Mouse (Mus musculus): ENCODE data around the gene Dgkz. TPM values are rescaled to one million over a fixed set of nuclear protein-coding genes. Genes with fewer than 3 reads are reported as not detected.

Dgkz gene
- polyA plus RNA-seq, 1 experiment from 2014 or later = 52.1 TPM

GRCm38 (mm10) chr2:91962864-91963401 lies 12.7 kb downstream of the Dgkz start:
- H3K4me1 ChIP-seq (ENCODE audit: insufficient read depth, low read length) = peaks cover 37% of the 10 kb centered on the region
- H3K9ac ChIP-seq (replicated peaks; ENCODE audit: low read length) = peak overlapping the region; percentile 91
- H3K9me3 ChIP-seq (ENCODE audit: low read length) = no peaks in the 10 kb centered on the region
- peak overlapping the region; percentile 73 for H3K27ac ChIP-seq (ENCODE audit: low read length)
- peak; percentile 36 for ATAC-seq (ENCODE audit: low FRiP score, low TSS enrichment)
- no peaks in the 10 kb centered on the region for H3K36me3 ChIP-seq (ENCODE audit: insufficient read depth, low read length)
- under 1% methylated on average over 39 of the region's 39 CpGs for WGBS
- H3K4me3 ChIP-seq (ENCODE audit: low read length) = peak overlapping the region; percentile 88
- no peaks in the 10 kb centered on the region for H3K27me3 ChIP-seq (ENCODE audit: insufficient read depth, low read length)
- H3K4me2 ChIP-seq (replicated peaks; ENCODE audit: low read depth, low read length) = peak overlapping the region; percentile 90

GRCm38 (mm10) chr2:91961901-91962761 lies 13.5 kb downstream of the Dgkz start:
- Histone ChIP-seq H3K4me2 (replicated peaks; ENCODE audit: low read depth, low read length) (peak overlapping the region; percentile 90), H3K36me3 (ENCODE audit: insufficient read depth, low read length) (no peaks in the 10 kb centered on the region), H3K9me3 (ENCODE audit: low read length) (no peaks in the 10 kb centered on the region), H3K4me3 (ENCODE audit: low read length) (peak overlapping the region; percentile 88), H3K27ac (ENCODE audit: low read length) (peak overlapping the region; percentile 73), H3K27me3 (ENCODE audit: insufficient read depth, low read length) (no peaks in the 10 kb centered on the region), H3K4me1 (ENCODE audit: insufficient read depth, low read length) (peaks cover 45% of the 10 kb centered on the region), H3K9ac (replicated peaks; ENCODE audit: low read length) (peak overlapping the region; percentile 91)
- no peak for ATAC-seq (ENCODE audit: low FRiP score, low TSS enrichment)
- 48% methylated on average over 4 of the region's 4 CpGs for WGBS

- Histone ChIP-seq H3K9ac (replicated peaks; ENCODE audit: low read length) (no peak overlapping the region), H3K36me3 (ENCODE audit: insufficient read depth, low read length) (no peaks in the 10 kb centered on the region), H3K4me2 (replicated peaks; ENCODE audit: low read depth, low read length) (no peak overlapping the region), H3K4me1 (ENCODE audit: insufficient read depth, low read length) (peaks cover 49% of the 10 kb centered on the region), H3K27ac (ENCODE audit: low read length) (no peak overlapping the region), H3K27me3 (ENCODE audit: insufficient read depth, low read length) (no peaks in the 10 kb centered on the region), H3K9me3 (ENCODE audit: low read length) (no peaks in the 10 kb centered on the region), H3K4me3 (ENCODE audit: low read length) (no peak overlapping the region)
- no peak for ATAC-seq (ENCODE audit: low FRiP score, low TSS enrichment)
- 88% methylated on average over 5 of the region's 5 CpGs for WGBS
Measured at GRCm38 (mm10) chr2:91960459-91960858, 15.2 kb downstream of the Dgkz start.

- Histone ChIP-seq H3K9me3 (ENCODE audit: low read length) (no peaks in the 10 kb centered on the region), H3K4me1 (ENCODE audit: insufficient read depth, low read length) (peaks cover 50% of the 10 kb centered on the region), H3K9ac (replicated peaks; ENCODE audit: low read length) (no peak overlapping the region), H3K27ac (ENCODE audit: low read length) (no peak overlapping the region), H3K4me3 (ENCODE audit: low read length) (no peak overlapping the region), H3K36me3 (ENCODE audit: insufficient read depth, low read length) (no peaks in the 10 kb centered on the region), H3K27me3 (ENCODE audit: insufficient read depth, low read length) (no peaks in the 10 kb centered on the region), H3K4me2 (replicated peaks; ENCODE audit: low read depth, low read length) (no peak overlapping the region)
- no peak for ATAC-seq (ENCODE audit: low FRiP score, low TSS enrichment)
- 80% methylated on average over 11 of the region's 11 CpGs for WGBS
Measured at GRCm38 (mm10) chr2:91959544-91960410, 15.9 kb downstream of the Dgkz start.

- H3K4me3 ChIP-seq (ENCODE audit: low read length) = no peak overlapping the region
- WGBS = 46% methylated on average over 10 of the region's 10 CpGs
- no peak overlapping the region for H3K4me2 ChIP-seq (replicated peaks; ENCODE audit: low read depth, low read length)
- H3K9me3 ChIP-seq (ENCODE audit: low read length) = no peaks in the 10 kb centered on the region
- no peaks in the 10 kb centered on the region for H3K36me3 ChIP-seq (ENCODE audit: insufficient read depth, low read length)
- peaks cover 58% of the 10 kb centered on the region for H3K4me1 ChIP-seq (ENCODE audit: insufficient read depth, low read length)
- H3K9ac ChIP-seq (replicated peaks; ENCODE audit: low read length) = no peak overlapping the region
- no peaks in the 10 kb centered on the region for H3K27me3 ChIP-seq (ENCODE audit: insufficient read depth, low read length)
- no peak overlapping the region for H3K27ac ChIP-seq (ENCODE audit: low read length)
- ATAC-seq (ENCODE audit: low FRiP score, low TSS enrichment) = no peak
Measured at GRCm38 (mm10) chr2:91958701-91959457, 16.8 kb downstream of the Dgkz start.

- Histone ChIP-seq H3K36me3 (ENCODE audit: insufficient read depth, low read length) (no peaks in the 10 kb centered on the region), H3K4me3 (ENCODE audit: low read length) (no peak overlapping the region), H3K27me3 (ENCODE audit: insufficient read depth, low read length) (no peaks in the 10 kb centered on the region), H3K4me2 (replicated peaks; ENCODE audit: low read depth, low read length) (no peak overlapping the region), H3K4me1 (ENCODE audit: insufficient read depth, low read length) (peaks cover 65% of the 10 kb centered on the region), H3K27ac (ENCODE audit: low read length) (no peak overlapping the region), H3K9ac (replicated peaks; ENCODE audit: low read length) (no peak overlapping the region; the same call in 1 of the 2 replicates), H3K9me3 (ENCODE audit: low read length) (no peaks in the 10 kb centered on the region)
- ATAC-seq (ENCODE audit: low FRiP score, low TSS enrichment) = no peak
- 87% methylated on average over 8 of the region's 8 CpGs for WGBS
Measured at GRCm38 (mm10) chr2:91958049-91958448, 17.6 kb downstream of the Dgkz start.

GRCm38 (mm10) chr2:91957096-91957495 lies 18.6 kb downstream of the Dgkz start:
- Histone ChIP-seq H3K4me1 (ENCODE audit: insufficient read depth, low read length) (peaks cover 56% of the 10 kb centered on the region), H3K9ac (replicated peaks; ENCODE audit: low read length) (no peak overlapping the region), H3K4me2 (replicated peaks; ENCODE audit: low read depth, low read length) (no peak overlapping the region), H3K36me3 (ENCODE audit: insufficient read depth, low read length) (no peaks in the 10 kb centered on the region), H3K4me3 (ENCODE audit: low read length) (no peak overlapping the region), H3K27me3 (ENCODE audit: insufficient read depth, low read length) (no peaks in the 10 kb centered on the region), H3K27ac (ENCODE audit: low read length) (no peak overlapping the region; the same call in 1 of the 2 replicates), H3K9me3 (ENCODE audit: low read length) (no peaks in the 10 kb centered on the region)
- WGBS = 42% methylated on average over 4 of the region's 4 CpGs
- ATAC-seq (ENCODE audit: low FRiP score, low TSS enrichment) = peak; percentile 29; the same call in 1 of the 2 replicates

GRCm38 (mm10) chr2:91955875-91956274 lies 19.8 kb downstream of the Dgkz start:
- H3K4me1 ChIP-seq (ENCODE audit: insufficient read depth, low read length) = peaks cover 49% of the 10 kb centered on the region
- ATAC-seq (ENCODE audit: low FRiP score, low TSS enrichment) = no peak
- WGBS = 87% methylated on average over 6 of the region's 6 CpGs

GRCm38 (mm10) chr2:91955121-91955591 lies 20.5 kb downstream of the Dgkz start:
- ATAC-seq (ENCODE audit: low FRiP score, low TSS enrichment) = no peak
- Histone ChIP-seq H3K4me3 (ENCODE audit: low read length) (no peak overlapping the region), H3K27me3 (ENCODE audit: insufficient read depth, low read length) (no peaks in the 10 kb centered on the region), H3K27ac (ENCODE audit: low read length) (no peak overlapping the region), H3K9ac (replicated peaks; ENCODE audit: low read length) (no peak overlapping the region), H3K36me3 (ENCODE audit: insufficient read depth, low read length) (no peaks in the 10 kb centered on the region), H3K4me1 (ENCODE audit: insufficient read depth, low read length) (peaks cover 57% of the 10 kb centered on the region), H3K9me3 (ENCODE audit: low read length) (no peaks in the 10 kb centered on the region), H3K4me2 (replicated peaks; ENCODE audit: low read depth, low read length) (no peak overlapping the region)
- WGBS = 84% methylated on average over 4 of the region's 4 CpGs

More at GRCm38 (mm10) chr2:91955875-91956274, 19.8 kb downstream of the Dgkz start:
- Histone ChIP-seq H3K27me3 (ENCODE audit: insufficient read depth, low read length) (no peaks in the 10 kb centered on the region), H3K27ac (ENCODE audit: low read length) (no peak overlapping the region), H3K4me2 (replicated peaks; ENCODE audit: low read depth, low read length) (no peak overlapping the region), H3K4me3 (ENCODE audit: low read length) (no peak overlapping the region), H3K36me3 (ENCODE audit: insufficient read depth, low read length) (no peaks in the 10 kb centered on the region), H3K9me3 (ENCODE audit: low read length) (no peaks in the 10 kb centered on the region), H3K9ac (replicated peaks; ENCODE audit: low read length) (no peak overlapping the region)
